Mouse (Mus musculus) kidney, postnatal 0 days (tissue): Measurements from ENCODE around the gene Tnfaip8l1. TPM values are rescaled to one million over a fixed set of nuclear protein-coding genes. Genes with fewer than 3 reads are reported as not detected.

Experiments used
- ATAC-seq: fragments of 200-750 bp; cut with Nextera tagmentation; replicated peaks from 2 replicates; pipeline ENCODE4 v1.8.0; 2017; ENCODE audit warnings: low read depth, moderate number of reproducible peaks, moderate TSS enrichment, moderate library complexity; ENCODE audit not compliant: low FRiP score
- DNase-seq: peaks from one replicate; pipeline ENCODE4 v3.0.0-alpha.2; 2016; ENCODE audit warnings: low spot score
- H3K27ac ChIP-seq: fragments of 300-500 bp; sonication (generic); 2 replicates; pipeline ENCODE4 v1.5.1; 2014; ENCODE audit warnings: mild to moderate bottlenecking
- H3K27me3 ChIP-seq: fragments of 300-500 bp; sonication (generic); 2 replicates; pipeline ENCODE4 v1.6.1; 2014; ENCODE audit warnings: low read length, mixed read lengths; ENCODE audit not compliant: insufficient read depth
- H3K36me3 ChIP-seq: fragments of 300-500 bp; sonication (generic); 2 replicates; pipeline ENCODE4 v1.6.1; 2014; ENCODE audit warnings: low read length, mixed read lengths; ENCODE audit not compliant: insufficient read depth
- H3K4me1 ChIP-seq: fragments of 300-500 bp; sonication (generic); replicated peaks from 2 replicates; pipeline ENCODE4 v1.6.1; 2014; ENCODE audit warnings: antibody characterized with exemption, low read length, mixed read lengths; ENCODE audit not compliant: insufficient read depth
- H3K4me2 ChIP-seq: fragments of 300-500 bp; sonication (generic); 2 replicates; pipeline ENCODE4 v1.6.1; 2014; ENCODE audit warnings: mild to moderate bottlenecking, low read length, moderate library complexity, mixed read lengths
- H3K4me3 ChIP-seq: fragments of 300-500 bp; sonication (generic); replicated peaks from 2 replicates; pipeline ENCODE4 v1.5.1; 2014; ENCODE audit warnings: low read depth, low read length
- H3K9ac ChIP-seq: fragments of 300-500 bp; sonication (generic); 2 replicates; pipeline ENCODE4 v1.6.1; 2014; ENCODE audit warnings: low read depth, low read length
- H3K9me3 ChIP-seq: fragments of 300-500 bp; sonication (generic); replicated peaks from 2 replicates; pipeline ENCODE4 v1.6.1; 2016; ENCODE audit warnings: low read length, inconsistent platforms, mixed read lengths
- CTCF ChIP-seq: IDR thresholded peaks from 2 replicates; pipeline ENCODE4 v1.5.1; 2016; ENCODE audit warnings: antibody characterized with exemption, low read depth, mild to moderate bottlenecking, moderate library complexity
- WGBS: fragments of 180-500 bp; shearing (Covaris S2); extraction: QIAGEN DNeasy Blood & Tissue Kit; methylation state at CpG from one replicate; pipeline ENCODE4 v1.1.7; 2014; 5-methylcytosine and 5-hydroxymethylcytosine counted together
- polyA plus RNA-seq: library from polyadenylated mRNA; unstranded; fragments of >200 nt; fragmentation: Nextera tagmentation; extraction: Ambion mirVana; gene quantifications from 2 replicates; pipeline ENCODE4 v1.2.1, GENCODE M21; 2015

Tnfaip8l1 gene
- polyA plus RNA-seq, 1 experiment from 2014 or later = 7.4 TPM

DNA sequence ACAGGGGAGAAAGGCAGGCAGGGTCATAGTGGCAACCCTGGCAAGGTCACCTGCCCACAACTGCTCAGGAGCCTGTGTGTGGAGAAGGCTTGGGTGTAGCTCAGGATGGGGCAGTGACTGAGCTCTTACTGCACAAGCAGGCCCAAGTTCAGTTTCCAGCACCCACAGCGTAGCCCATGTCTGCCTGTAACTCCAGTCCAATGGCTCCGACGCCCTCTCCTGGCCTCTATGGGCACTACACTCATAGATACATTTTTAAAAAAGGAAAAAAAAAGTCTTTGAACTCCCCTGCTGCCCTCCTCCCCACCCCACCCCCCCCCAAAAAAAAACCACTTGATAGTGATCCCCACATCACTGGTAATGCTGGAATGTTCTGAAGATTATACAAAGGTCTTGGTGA, 39.4 kb downstream of the Tnfaip8l1 start:
- no peak for ATAC-seq
- Histone ChIP-seq H3K36me3 (peaks cover 79% of the 10 kb centered on the region), H3K27me3 (no peaks in the 10 kb centered on the region), H3K9me3 (no peaks in the 10 kb centered on the region), H3K4me3 (no peak overlapping the region), H3K9ac (no peak overlapping the region), H3K27ac (no peak overlapping the region), H3K4me2 (no peak overlapping the region), H3K4me1 (no peaks in the 10 kb centered on the region)
- WGBS = 77% methylated on average over 3 of the region's 3 CpGs
- TF ChIP-seq CTCF = no peak
- no peak for DNase-seq

- TF ChIP-seq CTCF = no peak
- Histone ChIP-seq H3K9me3 (no peaks in the 10 kb centered on the region), H3K4me2 (no peak overlapping the region), H3K9ac (no peak overlapping the region), H3K36me3 (peaks cover 74% of the 10 kb centered on the region), H3K4me3 (no peak overlapping the region), H3K27ac (no peak overlapping the region), H3K27me3 (no peaks in the 10 kb centered on the region), H3K4me1 (no peaks in the 10 kb centered on the region)
- WGBS = 93% methylated on average over 8 of the region's 8 CpGs
- no peak for DNase-seq
- ATAC-seq = no peak
These were observed 40.2 kb downstream of the Tnfaip8l1 start for GRCm38 (mm10) chr17:56202476-56202875.

DNA sequence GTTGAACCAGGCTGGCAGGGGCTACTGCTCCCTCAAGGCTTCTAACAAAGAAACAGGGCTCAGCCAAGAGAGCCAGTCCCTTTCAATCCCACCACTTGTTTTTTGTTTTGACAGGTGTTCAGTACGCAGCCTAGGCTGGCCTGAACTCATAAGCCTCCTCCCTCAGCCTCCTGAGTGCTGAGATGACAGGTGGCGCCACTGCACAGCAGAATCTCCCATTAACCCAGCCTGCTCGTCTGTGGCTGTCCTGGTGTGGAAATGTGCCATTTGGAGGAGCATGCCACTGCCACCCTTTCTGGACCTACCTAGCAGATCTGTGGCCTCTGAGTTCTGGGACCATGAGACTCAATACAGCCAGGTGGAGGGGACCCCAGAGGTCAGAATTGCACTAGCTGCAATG, 41.5 kb downstream of the Tnfaip8l1 start:
- ATAC-seq = no peak

DNA sequence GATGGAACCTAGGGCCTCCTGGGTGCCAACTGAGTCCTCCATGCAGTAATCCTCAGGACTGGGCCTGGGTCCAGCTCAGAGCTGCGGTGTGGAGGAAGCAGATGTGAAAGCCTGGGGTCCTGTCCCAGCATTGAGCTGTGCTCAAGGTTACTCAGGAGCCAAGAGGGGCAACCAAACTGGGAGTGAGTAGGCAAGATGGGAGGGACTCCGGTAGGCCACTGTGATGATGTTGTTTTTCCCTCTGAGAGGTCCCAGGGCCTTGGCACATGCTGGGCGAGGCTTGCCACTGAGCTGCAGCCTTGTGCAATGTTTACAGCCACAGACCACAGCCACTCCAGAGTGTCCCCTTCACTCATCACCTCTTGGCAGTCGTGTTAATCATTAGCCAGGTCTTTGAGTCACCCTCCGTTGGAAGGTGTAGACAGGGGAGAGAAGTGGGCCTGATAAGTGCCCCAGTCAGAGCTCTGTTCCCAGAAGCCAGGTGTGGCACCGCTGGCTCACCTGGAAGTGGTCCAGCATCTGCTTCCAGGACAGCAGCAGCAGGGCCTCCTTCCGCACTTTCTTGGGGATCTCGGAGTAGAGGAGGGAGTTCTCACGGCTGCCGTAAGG, 44.1 kb downstream of the Tnfaip8l1 start:
- no peaks in the 10 kb centered on the region for H3K4me1 ChIP-seq
- no peak overlapping the region for H3K9ac ChIP-seq
- WGBS = 80% methylated on average over 10 of the region's 10 CpGs
- no peak for TF ChIP-seq CTCF
- H3K9me3 ChIP-seq = no peaks in the 10 kb centered on the region
- no peak overlapping the region for H3K4me3 ChIP-seq
- no peak overlapping the region for H3K27ac ChIP-seq
- H3K36me3 ChIP-seq = peaks cover 85% of the 10 kb centered on the region
- DNase-seq (no peak), ATAC-seq (no peak)
- no peaks in the 10 kb centered on the region for H3K27me3 ChIP-seq
- H3K4me2 ChIP-seq = no peak overlapping the region

More for the DNA sequence above, 41.5 kb downstream of the Tnfaip8l1 start:
- H3K27ac ChIP-seq = no peak overlapping the region
- no peaks in the 10 kb centered on the region for H3K27me3 ChIP-seq
- no peak overlapping the region for H3K9ac ChIP-seq
- H3K36me3 ChIP-seq = peaks cover 72% of the 10 kb centered on the region
- no peak overlapping the region for H3K4me3 ChIP-seq
- no peaks in the 10 kb centered on the region for H3K4me1 ChIP-seq
- H3K4me2 ChIP-seq = no peak overlapping the region
- TF ChIP-seq CTCF = peak; percentile 29; the same call in 1 of the 2 replicates
- 45% methylated on average over 3 of the region's 3 CpGs for WGBS
- H3K9me3 ChIP-seq = no peaks in the 10 kb centered on the region
- peak; percentile 12 for DNase-seq

DNA sequence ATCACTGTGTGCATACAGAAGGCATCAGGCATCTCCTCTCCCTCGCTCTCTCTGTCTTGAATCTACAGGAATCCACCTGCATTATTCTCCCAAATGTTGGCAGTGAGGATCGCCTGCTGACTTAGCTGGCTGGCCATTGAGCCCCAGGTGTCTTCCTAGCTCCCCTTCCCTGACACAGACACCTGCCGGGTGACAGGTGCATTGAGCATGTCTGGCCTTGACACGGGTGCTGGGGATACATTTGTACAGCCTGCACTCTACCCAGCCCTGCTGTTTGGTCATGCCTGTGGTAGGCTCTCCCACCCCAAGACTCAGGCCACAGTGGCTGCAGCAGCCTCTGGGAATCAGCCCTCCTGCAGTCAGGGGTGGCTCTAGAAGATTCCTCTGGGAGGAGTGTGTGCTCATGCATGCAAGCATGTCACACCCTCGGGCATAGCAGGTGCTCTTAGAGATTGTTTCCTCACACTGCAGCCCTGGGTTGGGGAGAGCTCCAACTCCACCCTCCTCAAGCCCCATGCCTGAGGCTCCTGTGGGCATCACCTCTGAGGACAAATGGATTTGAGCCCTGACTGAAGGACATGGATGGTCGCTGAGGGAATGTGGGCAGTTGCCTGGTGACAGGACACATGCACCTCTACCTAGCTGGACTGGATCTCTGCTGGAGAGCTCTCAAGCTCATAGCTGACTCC, 44.9 kb downstream of the Tnfaip8l1 start:
- Histone ChIP-seq H3K4me2 (no peak overlapping the region), H3K4me1 (no peaks in the 10 kb centered on the region), H3K36me3 (peaks cover 87% of the 10 kb centered on the region), H3K9me3 (no peaks in the 10 kb centered on the region), H3K9ac (no peak overlapping the region), H3K27ac (no peak overlapping the region), H3K27me3 (no peaks in the 10 kb centered on the region), H3K4me3 (no peak overlapping the region)
- no peak for ATAC-seq
- 79% methylated on average over 6 of the region's 6 CpGs for WGBS
- DNase-seq = no peak
- TF ChIP-seq CTCF = no peak

GRCm38 (mm10) chr17:56207963-56208530, 45.8 kb downstream of the Tnfaip8l1 start:
- DNase-seq (no peak), ATAC-seq (no peak)
- no peak overlapping the region for H3K27ac ChIP-seq
- no peaks in the 10 kb centered on the region for H3K4me1 ChIP-seq
- H3K4me2 ChIP-seq = no peak overlapping the region
- H3K36me3 ChIP-seq = peaks cover 83% of the 10 kb centered on the region
- H3K9ac ChIP-seq = no peak overlapping the region
- 93% methylated on average over 9 of the region's 9 CpGs for WGBS
- no peak for TF ChIP-seq CTCF
- H3K27me3 ChIP-seq = no peaks in the 10 kb centered on the region
- no peak overlapping the region for H3K4me3 ChIP-seq
- no peaks in the 10 kb centered on the region for H3K9me3 ChIP-seq
